Mouse (Mus musculus) heart, adult 2 months (tissue): ENCODE results near the gene Slc22a15. TPM values are rescaled to one million over a fixed set of nuclear protein-coding genes. Genes with fewer than 3 reads are reported as not detected.

Experiments used
- DNase-seq, 2 experiments: peaks; one replicate each; pipeline ENCODE4 v3.0.0; 2021
- H3K27ac ChIP-seq: fragments of 200-600 bp; 2 replicates; pipeline ENCODE4 v1.8.1; 2022
- H3K27me3 ChIP-seq: fragments of 200-500 bp; 2 replicates; pipeline ENCODE4 v1.6.1; 2012; ENCODE audit warnings: mild to moderate bottlenecking, low read length, inconsistent platforms, mixed read lengths; ENCODE audit not compliant: control insufficient read depth, insufficient read depth
- H3K36me3 ChIP-seq: fragments of 200-500 bp; 2 replicates; pipeline ENCODE4 v1.6.1; 2012; ENCODE audit warnings: low read length, inconsistent platforms; ENCODE audit not compliant: control insufficient read depth, insufficient read depth
- H3K4me1 ChIP-seq: fragments of 200-500 bp; 2 replicates; pipeline ENCODE4 v1.6.1; 2011; ENCODE audit warnings: low read length; ENCODE audit not compliant: control insufficient read depth, insufficient read depth
- H3K4me3 ChIP-seq: fragments of 200-600 bp; 2 replicates; pipeline ENCODE4 v1.8.1; 2022
- H3K79me2 ChIP-seq: fragments of 200-500 bp; replicated peaks from 2 replicates; pipeline ENCODE4 v1.6.1; 2012; ENCODE audit warnings: mild to moderate bottlenecking, inconsistent platforms, low read length, moderate library complexity, mixed read lengths; ENCODE audit not compliant: control insufficient read depth, insufficient read depth
- H3K9ac ChIP-seq: fragments of 200-500 bp; 2 replicates; pipeline ENCODE4 v1.6.1; 2012; ENCODE audit warnings: low read depth, mild to moderate bottlenecking, control low read depth, inconsistent platforms, low read length, mixed read lengths
- CTCF ChIP-seq: fragments of 200-600 bp; IDR thresholded peaks from 2 replicates; pipeline ENCODE4 v1.8.1; 2022; ENCODE audit warnings: antibody characterized with exemption, mild to moderate bottlenecking, moderate library complexity
- EP300 ChIP-seq: fragments of 200-500 bp; IDR thresholded peaks from 2 replicates; pipeline ENCODE4 v1.6.1; 2011; ENCODE audit warnings: low read depth, low read length, control low read depth; ENCODE audit not compliant: insufficient read depth
- POLR2A ChIP-seq: fragments of 200-500 bp; IDR thresholded peaks from 2 replicates; pipeline ENCODE4 v1.6.1; 2011; ENCODE audit warnings: mild to moderate bottlenecking, low read depth, low read length, control low read depth; ENCODE audit not compliant: insufficient read depth
- WGBS: fragments of 180-500 bp; shearing (Covaris S2); methylation state at CpG from one replicate; pipeline ENCODE4 v1.1.7; 2018; 5-methylcytosine and 5-hydroxymethylcytosine counted together
- intact Hi-C: fragments of 180-260 bp; cut with DNase I; formaldehyde crosslinking; loops from one replicate; pipeline ENCODE4 v1.15.1; 2025
- long read RNA-seq: library from polyadenylated mRNA; stranded (forward); transcript quantifications from one replicate; pipeline ENCODE4 v2.0.0, GENCODE M21; 2021
- polyA plus RNA-seq: library from polyadenylated mRNA; depleted of rRNA; stranded (reverse); fragments of >200 nt; gene quantifications from 2 replicates; pipeline ENCODE4 v1.2.3, GENCODE M21; 2012; rRNA removed
- total RNA-seq, 2 experiments: library from RNA; stranded (reverse); gene quantifications; 2 replicates each; pipeline ENCODE4 v1.2.3; 2021

Slc22a15 gene
- total RNA-seq: 1 to 10 TPM; 1.8 to 1.9 TPM
- polyA plus RNA-seq: 2.4 and 3.8 TPM in 2 replicates
- long read RNA-seq, full-length matches to known transcripts: 1 of 1 reads
- long read RNA-seq, partial matches to known transcripts: 0 of 1 reads
- long read RNA-seq, other reads (novel, unspliced or antisense): 0 of 1 reads

GRCm38 (mm10) chr3:101923843-101924740 lies at the start of gene Slc22a15:
Gene Slc22a15 (minus strand): TSS chr3:101924453.
- DNase-seq: peak; percentile 85 to 87
- intact Hi-C loops: loop anchor here (5.0 to 10.0 kb wide), 3 partner anchors 49 to 322 kb away; partner anchors contain the start of gene Atp1a1
- no peaks in the 10 kb centered on the region for H3K79me2 ChIP-seq
- H3K4me3 ChIP-seq: peak within 1 kb of the TSS; percentile 89
- H3K27me3 ChIP-seq: no peaks in the 10 kb centered on the region
- peaks cover 5% of the 10 kb centered on the region for H3K4me1 ChIP-seq
- H3K27ac ChIP-seq: peak within 1 kb of the TSS; percentile 89
- under 1% methylated on average over 89 of the region's 92 CpGs for WGBS
- TF ChIP-seq POLR2A (no peak), CTCF (peak; percentile 36)
- peak within 1 kb of the TSS; percentile 93 for H3K9ac ChIP-seq
- H3K36me3 ChIP-seq: no peaks in the 10 kb centered on the region

GRCm38 (mm10) chr3:101966825-101967558 lies 42.7 kb upstream of the Slc22a15 start:
- intact Hi-C loops: no loop called here
- DNase-seq: no peak
- Histone ChIP-seq H3K79me2 (no peaks in the 10 kb centered on the region), H3K27me3 (no peaks in the 10 kb centered on the region), H3K4me1 (no peaks in the 10 kb centered on the region), H3K9ac (no peak overlapping the region), H3K36me3 (no peaks in the 10 kb centered on the region), H3K4me3 (no peak overlapping the region), H3K27ac (no peak overlapping the region)
- TF ChIP-seq POLR2A (no peak), EP300 (no peak), CTCF (no peak)
- WGBS: 75% methylated on average over 3 of the region's 3 CpGs

GRCm38 (mm10) chr3:101964352-101964751 lies 40.1 kb upstream of the Slc22a15 start:
- Histone ChIP-seq H3K27ac (no peak overlapping the region), H3K27me3 (no peaks in the 10 kb centered on the region), H3K4me1 (no peaks in the 10 kb centered on the region), H3K9ac (no peak overlapping the region), H3K79me2 (no peaks in the 10 kb centered on the region), H3K4me3 (no peak overlapping the region), H3K36me3 (no peaks in the 10 kb centered on the region)
- WGBS: 74% methylated on average over 7 of the region's 7 CpGs
- intact Hi-C loops: no loop called here
- TF ChIP-seq EP300: no peak
- TF ChIP-seq POLR2A: no peak
- TF ChIP-seq CTCF: no peak
- DNase-seq: no peak

- 77% methylated on average over 9 of the region's 9 CpGs for WGBS
- Histone ChIP-seq H3K4me1 (no peaks in the 10 kb centered on the region), H3K4me3 (no peak overlapping the region)
Observed at GRCm38 (mm10) chr3:101963501-101963900, 39.2 kb upstream of the Slc22a15 start.

GRCm38 (mm10) chr3:101961146-101961835 lies 37.0 kb upstream of the Slc22a15 start:
- Histone ChIP-seq H3K27ac (no peak overlapping the region), H3K4me3 (no peak overlapping the region), H3K9ac (no peak overlapping the region), H3K36me3 (no peaks in the 10 kb centered on the region), H3K79me2 (no peaks in the 10 kb centered on the region), H3K4me1 (no peaks in the 10 kb centered on the region), H3K27me3 (no peaks in the 10 kb centered on the region)
- WGBS: 79% methylated on average over 15 of the region's 15 CpGs
- DNase-seq: no peak
- intact Hi-C loops: no loop called here
- TF ChIP-seq CTCF: no peak
- TF ChIP-seq POLR2A: no peak
- TF ChIP-seq EP300: no peak

More at GRCm38 (mm10) chr3:101963501-101963900, 39.2 kb upstream of the Slc22a15 start:
- no peak for DNase-seq
- H3K27me3 ChIP-seq: no peaks in the 10 kb centered on the region
- H3K9ac ChIP-seq: no peak overlapping the region
- TF ChIP-seq EP300 (no peak), POLR2A (no peak), CTCF (no peak)
- no peak overlapping the region for H3K27ac ChIP-seq
- no peaks in the 10 kb centered on the region for H3K79me2 ChIP-seq
- intact Hi-C loops: no loop called here
- H3K36me3 ChIP-seq: no peaks in the 10 kb centered on the region
